Mouse (Mus musculus): ENCODE data around the gene Ajap1. TPM values are rescaled to one million over a fixed set of nuclear protein-coding genes. Genes with fewer than 3 reads are reported as not detected.

The Ajap1 gene
- polyA plus RNA-seq, 1 experiment from 2014 or later = 0.10 TPM

DNA sequence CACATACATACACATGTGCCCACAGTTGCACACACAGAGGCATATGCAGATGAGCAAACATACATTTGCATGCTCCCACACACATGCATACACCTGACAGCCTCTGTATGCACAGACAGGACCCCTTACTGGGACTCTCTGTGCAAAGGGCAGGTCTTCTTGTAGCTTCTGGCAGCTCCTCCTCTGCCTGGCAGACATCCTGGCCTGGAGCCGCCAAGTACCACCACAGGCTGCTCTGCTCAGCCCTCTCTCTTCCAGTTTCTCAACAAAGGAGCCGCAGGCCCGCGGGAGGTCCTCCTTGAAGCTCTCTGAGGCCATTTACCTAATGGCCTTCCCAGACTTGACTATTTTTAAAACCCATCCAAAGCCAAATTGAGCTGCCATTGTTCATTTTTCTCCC is 3.3 kb upstream of the Ajap1 start:
- Histone ChIP-seq H3K36me3 (no peaks in the 10 kb centered on the region), H3K9ac (no peak overlapping the region), H3K4me2 (no peak overlapping the region), H3K4me1 (replicated peaks) (peaks cover 14% of the 10 kb centered on the region), H3K27me3 (replicated peaks) (peaks cover 71% of the 10 kb centered on the region), H3K4me3 (no peak overlapping the region), H3K9me3 (replicated peaks) (no peaks in the 10 kb centered on the region), H3K27ac (ENCODE audit: poor library complexity, severe bottlenecking) (no peak overlapping the region)
- 54% methylated on average over 4 of the region's 4 CpGs for WGBS
- ATAC-seq (ENCODE audit: insufficient number of reproducible peaks, low FRiP score) = no peak

GRCm38 (mm10) chr4:153484392-153484791 is 1.8 kb upstream of the Ajap1 start:
- H3K27me3 ChIP-seq (replicated peaks) = peaks cover 86% of the 10 kb centered on the region
- 0 out of 2 replicates have a peak, but pooled peaks have one; percentile 2 for ATAC-seq (ENCODE audit: insufficient number of reproducible peaks, low FRiP score)
- H3K4me3 ChIP-seq = no peak overlapping the region
- H3K4me2 ChIP-seq = no peak overlapping the region
- peaks cover 14% of the 10 kb centered on the region for H3K4me1 ChIP-seq (replicated peaks)
- no peak overlapping the region for H3K9ac ChIP-seq
- H3K9me3 ChIP-seq (replicated peaks) = no peaks in the 10 kb centered on the region
- H3K27ac ChIP-seq (ENCODE audit: poor library complexity, severe bottlenecking) = no peak overlapping the region
- H3K36me3 ChIP-seq = no peaks in the 10 kb centered on the region
- WGBS = 4% methylated on average over 7 of the region's 7 CpGs

DNA sequence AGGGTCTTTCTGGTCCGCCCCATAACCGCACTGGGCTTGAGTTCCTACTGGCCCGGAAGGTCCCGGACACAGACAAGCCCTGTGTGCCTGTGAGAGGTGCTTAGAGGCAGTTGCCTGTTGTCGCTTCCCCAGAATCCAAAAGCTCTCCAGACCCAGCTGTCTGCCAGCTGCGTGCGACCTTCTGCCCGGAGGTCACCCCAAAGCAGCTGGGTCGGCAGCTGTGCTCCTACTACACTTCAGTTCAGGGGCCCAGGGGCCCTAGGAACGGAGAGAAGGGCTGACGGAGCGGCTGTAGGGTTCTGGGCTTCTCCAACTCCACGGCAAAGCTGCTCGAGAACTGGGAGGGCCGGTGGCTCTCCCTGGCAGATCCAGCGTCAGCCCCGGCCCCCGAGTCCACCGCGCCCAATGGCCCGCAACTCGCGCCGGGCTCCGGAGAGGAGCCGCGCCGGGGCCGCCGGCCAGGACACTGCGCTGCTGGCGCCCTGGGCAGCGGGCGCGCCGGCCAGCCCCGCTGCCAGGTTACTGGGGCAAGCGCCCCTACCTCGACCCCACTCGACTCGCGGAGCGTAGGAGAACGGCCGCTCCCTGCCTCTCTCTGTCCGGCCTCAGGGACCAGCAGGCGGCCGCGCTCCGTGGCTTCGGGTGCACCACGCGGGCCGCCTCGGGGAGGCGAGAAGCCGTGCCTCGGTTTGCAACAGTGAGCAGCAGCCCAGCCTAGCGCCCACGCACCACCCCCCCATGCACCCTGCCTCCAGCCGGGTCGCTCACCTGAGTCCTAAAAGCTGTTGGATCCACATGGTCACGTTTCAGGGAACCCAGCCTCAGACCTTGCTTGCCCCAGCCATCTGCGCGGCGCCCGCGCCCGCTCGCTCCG is 1.0 kb downstream of the Ajap1 start:
- H3K9ac ChIP-seq = no peak overlapping the region
- 0 out of 2 replicates have a peak, but pooled peaks have one; percentile 10 for ATAC-seq (ENCODE audit: insufficient number of reproducible peaks, low FRiP score)
- peak overlapping the region; percentile 90 for H3K4me2 ChIP-seq
- no peak overlapping the region for H3K27ac ChIP-seq (ENCODE audit: poor library complexity, severe bottlenecking)
- H3K4me1 ChIP-seq (replicated peaks) = peaks cover 14% of the 10 kb centered on the region
- 2% methylated on average over 70 of the region's 71 CpGs for WGBS
- H3K27me3 ChIP-seq (replicated peaks) = peaks cover 97% of the 10 kb centered on the region
- H3K4me3 ChIP-seq = peak overlapping the region; percentile 52
- H3K9me3 ChIP-seq (replicated peaks) = no peaks in the 10 kb centered on the region
- no peaks in the 10 kb centered on the region for H3K36me3 ChIP-seq

DNA sequence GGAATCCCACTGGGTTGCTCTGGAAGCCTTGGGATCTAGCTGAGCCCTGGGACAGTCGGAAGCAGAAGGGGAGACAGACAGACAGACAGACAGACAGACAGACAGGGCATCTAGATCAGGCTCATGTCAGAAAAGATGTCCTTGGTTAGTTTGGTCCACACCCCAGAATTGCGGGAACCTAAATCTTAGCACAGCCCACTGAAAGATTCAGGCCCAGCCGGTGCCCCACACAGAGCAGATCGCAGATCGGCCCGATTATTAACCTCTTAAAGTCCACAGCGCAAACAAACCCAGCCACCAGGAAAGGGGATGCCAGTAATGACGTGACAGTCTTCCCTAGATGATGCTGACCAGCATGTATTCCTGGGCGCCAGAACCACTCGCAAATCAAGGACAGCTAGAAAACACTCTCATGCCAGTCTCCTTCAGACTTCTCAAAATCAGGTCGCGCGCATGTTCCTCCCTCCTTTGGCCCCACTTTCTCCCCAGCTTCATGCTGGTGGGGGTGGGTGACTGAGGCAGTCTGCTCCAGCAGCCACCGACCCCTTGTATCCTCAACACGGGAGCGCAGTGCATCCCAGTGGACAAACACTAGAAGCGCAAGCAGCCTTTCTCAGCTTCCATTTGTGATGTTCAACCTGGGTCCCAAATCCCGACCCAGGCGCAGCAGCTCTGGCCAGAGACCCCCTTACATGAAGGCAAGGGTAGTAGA is 1.9 kb downstream of the Ajap1 start:
- Histone ChIP-seq H3K4me1 (replicated peaks) (peaks cover 14% of the 10 kb centered on the region), H3K27me3 (replicated peaks) (peaks cover 96% of the 10 kb centered on the region), H3K36me3 (no peaks in the 10 kb centered on the region), H3K27ac (ENCODE audit: poor library complexity, severe bottlenecking) (no peak overlapping the region), H3K9ac (no peak overlapping the region), H3K4me3 (no peak overlapping the region), H3K4me2 (peak overlapping the region; percentile 90), H3K9me3 (replicated peaks) (no peaks in the 10 kb centered on the region)
- 4% methylated on average over 19 of the region's 19 CpGs for WGBS
- no peak for ATAC-seq (ENCODE audit: insufficient number of reproducible peaks, low FRiP score)

DNA sequence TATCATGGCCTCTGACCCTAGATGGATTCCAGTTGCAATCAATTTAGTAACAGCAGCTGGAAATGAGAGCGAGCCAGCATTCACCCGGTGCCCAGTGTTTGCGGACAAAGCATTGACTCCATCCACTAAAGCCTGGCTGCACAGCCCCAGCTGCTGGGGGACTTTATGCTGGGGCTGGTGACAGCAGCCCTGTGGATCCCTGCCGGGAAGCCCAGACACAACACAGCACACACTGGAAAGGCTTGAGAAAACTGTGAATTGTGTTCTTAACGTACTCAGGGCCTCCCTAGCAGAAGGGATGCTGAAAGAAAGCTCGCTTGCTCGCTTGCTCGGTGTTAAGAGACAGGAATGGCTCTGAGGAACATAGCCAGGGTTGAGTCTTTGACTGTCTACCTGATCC is 3.5 kb downstream of the Ajap1 start:
- no peak overlapping the region for H3K4me2 ChIP-seq
- peaks cover 87% of the 10 kb centered on the region for H3K27me3 ChIP-seq (replicated peaks)
- no peak overlapping the region for H3K27ac ChIP-seq (ENCODE audit: poor library complexity, severe bottlenecking)
- H3K36me3 ChIP-seq = no peaks in the 10 kb centered on the region
- H3K4me3 ChIP-seq = no peak overlapping the region
- no peak for ATAC-seq (ENCODE audit: insufficient number of reproducible peaks, low FRiP score)
- no peak overlapping the region for H3K9ac ChIP-seq
- 28% methylated on average over 8 of the region's 8 CpGs for WGBS
- H3K9me3 ChIP-seq (replicated peaks) = no peaks in the 10 kb centered on the region
- peaks cover 14% of the 10 kb centered on the region for H3K4me1 ChIP-seq (replicated peaks)

DNA sequence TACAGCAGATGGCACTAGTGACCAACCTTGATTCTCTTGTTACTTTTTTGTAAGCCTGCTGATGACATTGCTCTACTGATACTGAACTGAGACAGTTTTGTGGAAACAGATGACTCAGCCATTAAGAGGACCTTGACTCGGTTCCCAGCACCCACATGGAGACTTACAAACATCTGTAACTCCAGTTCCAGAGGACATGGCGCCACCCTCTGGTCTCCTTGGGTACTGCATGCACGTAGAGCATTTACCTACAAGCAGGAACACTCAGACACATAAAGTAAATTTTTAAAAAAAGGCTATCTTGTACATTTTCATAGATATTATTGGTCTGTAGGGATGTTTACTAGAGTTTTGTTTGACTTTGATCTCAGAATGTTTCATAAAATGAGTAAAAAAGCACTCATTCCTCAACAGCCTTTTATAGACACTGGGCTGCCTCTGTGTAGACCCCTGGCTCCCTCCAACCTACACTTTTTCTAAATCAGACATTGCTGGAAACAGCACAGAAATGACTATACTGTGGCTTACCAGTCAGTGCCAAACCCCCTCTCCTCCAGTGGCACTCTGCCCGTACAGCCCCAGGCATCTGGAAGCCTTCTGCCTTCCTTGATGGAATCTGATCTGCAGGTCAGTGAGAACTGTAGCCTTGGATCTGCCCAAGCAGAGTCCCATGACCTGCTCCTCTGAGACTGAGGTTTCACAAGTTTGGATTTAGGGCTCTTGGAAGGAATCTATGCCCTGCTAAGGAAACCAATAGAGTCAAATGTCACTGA is 8.9 kb downstream of the Ajap1 start:
- Histone ChIP-seq H3K27ac (ENCODE audit: poor library complexity, severe bottlenecking) (no peak overlapping the region), H3K4me3 (no peak overlapping the region), H3K27me3 (replicated peaks) (peaks cover 33% of the 10 kb centered on the region), H3K4me1 (replicated peaks) (no peaks in the 10 kb centered on the region), H3K9ac (no peak overlapping the region), H3K4me2 (no peak overlapping the region), H3K9me3 (replicated peaks) (peaks cover 13% of the 10 kb centered on the region), H3K36me3 (no peaks in the 10 kb centered on the region)
- no peak for ATAC-seq (ENCODE audit: insufficient number of reproducible peaks, low FRiP score)
- WGBS = 65% methylated on average over 4 of the region's 4 CpGs

- Histone ChIP-seq H3K9ac (no peak overlapping the region), H3K4me1 (replicated peaks) (no peaks in the 10 kb centered on the region), H3K4me3 (no peak overlapping the region), H3K27me3 (replicated peaks) (0 out of 2 replicates have a peak, but pooled peaks cover 3% of the 10 kb centered on the region), H3K4me2 (no peak overlapping the region), H3K36me3 (no peaks in the 10 kb centered on the region), H3K27ac (ENCODE audit: poor library complexity, severe bottlenecking) (no peak overlapping the region), H3K9me3 (replicated peaks) (peaks cover 13% of the 10 kb centered on the region)
- ATAC-seq (ENCODE audit: insufficient number of reproducible peaks, low FRiP score) = no peak
- WGBS = 84% methylated on average over 15 of the region's 15 CpGs
These were observed 12.9 kb downstream of the Ajap1 start for GRCm38 (mm10) chr4:153469712-153470111.

DNA sequence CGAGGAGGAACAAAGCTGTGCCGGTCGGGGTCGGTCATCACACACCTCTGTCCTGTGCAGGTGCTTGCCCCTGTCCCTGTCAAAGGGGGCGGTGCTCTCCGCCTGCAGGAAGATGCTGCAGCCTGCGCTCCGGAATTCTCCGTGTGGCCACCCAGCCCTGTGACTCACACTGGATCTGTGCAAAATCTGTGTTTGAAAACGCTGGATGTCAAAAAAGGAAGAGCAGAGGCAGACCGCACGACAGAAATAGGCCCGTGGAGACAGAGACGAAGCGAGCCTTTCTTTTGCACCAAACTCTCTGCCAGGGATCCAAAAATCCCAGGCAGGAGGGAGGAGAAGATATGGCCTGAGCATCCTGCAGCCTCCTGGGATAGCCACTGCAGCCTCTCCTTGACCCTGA is 22.7 kb downstream of the Ajap1 start:
- Histone ChIP-seq H3K27ac (ENCODE audit: poor library complexity, severe bottlenecking) (no peak overlapping the region), H3K9ac (no peak overlapping the region), H3K4me3 (no peak overlapping the region), H3K4me1 (replicated peaks) (no peaks in the 10 kb centered on the region), H3K27me3 (replicated peaks) (peaks cover 15% of the 10 kb centered on the region), H3K36me3 (no peaks in the 10 kb centered on the region), H3K4me2 (no peak overlapping the region), H3K9me3 (replicated peaks) (no peaks in the 10 kb centered on the region)
- ATAC-seq (ENCODE audit: insufficient number of reproducible peaks, low FRiP score) = no peak
- WGBS = 79% methylated on average over 15 of the region's 15 CpGs

DNA sequence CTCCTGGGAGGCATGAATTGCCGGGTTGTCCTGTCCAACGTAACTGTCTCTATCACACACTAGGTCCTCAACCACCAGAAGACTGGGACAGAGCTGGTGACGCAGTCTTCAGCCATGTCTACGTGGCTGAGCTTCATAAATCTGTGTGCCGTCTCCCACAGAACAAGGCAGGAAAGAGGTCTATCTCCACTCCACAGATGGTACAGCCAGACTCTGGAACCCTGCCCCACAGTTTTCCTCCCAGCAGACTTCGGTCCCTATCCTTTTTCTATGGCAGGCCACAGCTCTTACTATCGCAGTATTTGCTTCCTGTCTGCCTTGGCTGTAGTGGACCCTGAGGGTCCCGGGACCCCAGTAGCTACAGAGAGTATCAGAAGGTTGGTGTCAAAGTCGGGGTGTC is 23.1 kb downstream of the Ajap1 start:
- Histone ChIP-seq H3K9ac (no peak overlapping the region), H3K27me3 (replicated peaks) (peaks cover 15% of the 10 kb centered on the region), H3K9me3 (replicated peaks) (no peaks in the 10 kb centered on the region), H3K27ac (ENCODE audit: poor library complexity, severe bottlenecking) (no peak overlapping the region), H3K4me3 (no peak overlapping the region), H3K36me3 (no peaks in the 10 kb centered on the region), H3K4me1 (replicated peaks) (no peaks in the 10 kb centered on the region), H3K4me2 (no peak overlapping the region)
- WGBS = 82% methylated on average over 9 of the region's 9 CpGs
- no peak for ATAC-seq (ENCODE audit: insufficient number of reproducible peaks, low FRiP score)

DNA sequence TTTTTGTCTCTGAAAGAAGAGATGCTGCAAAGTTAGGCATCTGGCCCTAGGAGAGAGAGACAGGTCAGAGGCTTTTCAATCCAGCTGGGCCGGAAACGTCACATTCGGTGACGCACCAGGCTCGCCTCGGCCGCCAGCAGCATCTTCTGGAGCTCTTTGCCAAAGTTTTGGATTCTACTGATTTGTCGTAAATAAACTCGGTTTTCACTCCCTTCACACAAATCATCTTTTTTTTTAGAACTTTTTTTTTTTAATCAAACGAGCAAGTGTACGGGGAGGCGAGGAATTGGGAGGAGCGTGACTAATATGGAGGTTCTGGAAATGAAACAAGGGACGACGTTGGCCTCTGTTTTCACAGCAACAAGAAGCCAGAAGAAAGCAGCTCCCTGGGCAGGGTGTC is 23.8 kb downstream of the Ajap1 start:
- ATAC-seq (ENCODE audit: insufficient number of reproducible peaks, low FRiP score) = no peak
- no peaks in the 10 kb centered on the region for H3K9me3 ChIP-seq (replicated peaks)
- H3K27ac ChIP-seq (ENCODE audit: poor library complexity, severe bottlenecking) = no peak overlapping the region
- no peak overlapping the region for H3K4me2 ChIP-seq
- H3K4me1 ChIP-seq (replicated peaks) = no peaks in the 10 kb centered on the region
- H3K4me3 ChIP-seq = no peak overlapping the region
- peaks cover 15% of the 10 kb centered on the region for H3K27me3 ChIP-seq (replicated peaks)
- 88% methylated on average over 15 of the region's 15 CpGs for WGBS
- no peak overlapping the region for H3K9ac ChIP-seq
- H3K36me3 ChIP-seq = no peaks in the 10 kb centered on the region

DNA sequence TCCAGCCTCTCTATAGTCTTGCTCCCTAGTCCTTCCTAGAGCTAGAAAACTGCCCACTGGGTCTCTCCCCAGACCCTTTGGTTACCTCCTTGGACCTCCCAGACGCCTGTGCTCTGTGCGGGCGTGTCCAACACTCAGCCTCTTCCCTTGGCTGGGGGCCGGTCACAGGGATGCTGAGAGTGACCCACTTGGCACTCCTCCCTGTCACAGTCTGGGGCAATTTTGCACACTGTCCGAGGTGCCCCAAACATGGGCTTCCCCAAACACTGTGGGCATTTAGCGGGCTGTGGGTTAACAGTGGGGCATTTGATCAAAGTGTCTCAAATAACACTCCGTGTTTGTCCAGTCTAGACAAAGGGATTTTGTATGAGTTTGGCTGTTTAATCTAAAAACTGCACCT is 29.1 kb downstream of the Ajap1 start:
- Histone ChIP-seq H3K9me3 (replicated peaks) (no peaks in the 10 kb centered on the region), H3K9ac (no peak overlapping the region), H3K27ac (ENCODE audit: poor library complexity, severe bottlenecking) (no peak overlapping the region), H3K4me3 (no peak overlapping the region), H3K36me3 (no peaks in the 10 kb centered on the region), H3K4me1 (replicated peaks) (no peaks in the 10 kb centered on the region), H3K4me2 (no peak overlapping the region), H3K27me3 (replicated peaks) (no peaks in the 10 kb centered on the region)
- ATAC-seq (ENCODE audit: insufficient number of reproducible peaks, low FRiP score) = no peak
- 86% methylated on average over 7 of the region's 7 CpGs for WGBS
